Mouse (Mus musculus) hindbrain, embryonic 14.5 days (tissue): Measurements from ENCODE around the gene Sp6. TPM values are rescaled to one million over a fixed set of nuclear protein-coding genes. Genes with fewer than 3 reads are reported as not detected.
A peak's percentile ranks its signal among the peaks of the same experiment; 100 is the strongest.

ENCODE experiments used
- ATAC-seq: fragments of 200-750 bp; cut with Nextera tagmentation; 2 replicates; pipeline ENCODE4 v1.8.0; 2017; ENCODE audit warnings: moderate number of reproducible peaks, mild to moderate bottlenecking, moderate TSS enrichment, moderate library complexity; ENCODE audit not compliant: low FRiP score
- DNase-seq: peaks from one replicate; pipeline ENCODE4 v3.0.0-alpha.2; 2015; ENCODE audit warnings: low spot score
- H3K27ac ChIP-seq: fragments of 300-500 bp; sonication (generic); 2 replicates; pipeline ENCODE4 v1.5.1; 2014; ENCODE audit warnings: mild to moderate bottlenecking, moderate library complexity
- H3K27me3 ChIP-seq: fragments of 300-500 bp; sonication (generic); 2 replicates; pipeline ENCODE4 v1.6.1; 2014; ENCODE audit warnings: mild to moderate bottlenecking, low read length, mixed read lengths; ENCODE audit not compliant: control insufficient read depth, insufficient read depth
- H3K36me3 ChIP-seq: fragments of 300-500 bp; sonication (generic); replicated peaks from 2 replicates; pipeline ENCODE4 v1.6.1; 2014; ENCODE audit not compliant: control insufficient read depth, insufficient read depth
- H3K4me1 ChIP-seq: fragments of 300-500 bp; sonication (generic); replicated peaks from 2 replicates; pipeline ENCODE4 v1.6.1; 2014; ENCODE audit warnings: antibody characterized with exemption, low read length, mixed read lengths; ENCODE audit not compliant: control insufficient read depth, insufficient read depth
- H3K4me2 ChIP-seq: fragments of 300-500 bp; sonication (generic); replicated peaks from 2 replicates; pipeline ENCODE4 v1.6.1; 2014; ENCODE audit warnings: mild to moderate bottlenecking, moderate library complexity
- H3K4me3 ChIP-seq: fragments of 300-500 bp; sonication (generic); replicated peaks from 2 replicates; pipeline ENCODE4 v1.5.1; 2014; ENCODE audit warnings: mild to moderate bottlenecking, low read length
- H3K9ac ChIP-seq: fragments of 300-500 bp; sonication (generic); 2 replicates; pipeline ENCODE4 v1.6.1; 2014
- H3K9me3 ChIP-seq: fragments of 300-500 bp; sonication (generic); 2 replicates; pipeline ENCODE4 v1.6.1; 2016; ENCODE audit warnings: low read length; ENCODE audit not compliant: control insufficient read depth
- WGBS: fragments of 180-500 bp; shearing (Covaris S2); extraction: QIAGEN DNeasy Blood & Tissue Kit; methylation state at CpG from one replicate; pipeline ENCODE4 v1.1.7; 2014; 5-methylcytosine and 5-hydroxymethylcytosine counted together
- microRNA-seq: library from miRNA; unstranded; fragments of <30 nt; microRNA quantifications from one replicate; pipeline ENCODE4, GENCODE M21; 2016
- polyA plus RNA-seq: library from polyadenylated mRNA; unstranded; fragments of >200 nt; fragmentation: Nextera tagmentation; extraction: Ambion mirVana; gene quantifications from 2 replicates; pipeline ENCODE4 v1.2.1, GENCODE M21; 2014

The Sp6 gene
- polyA plus RNA-seq, 1 experiment from 2014 or later = 0.16 TPM

DNA sequence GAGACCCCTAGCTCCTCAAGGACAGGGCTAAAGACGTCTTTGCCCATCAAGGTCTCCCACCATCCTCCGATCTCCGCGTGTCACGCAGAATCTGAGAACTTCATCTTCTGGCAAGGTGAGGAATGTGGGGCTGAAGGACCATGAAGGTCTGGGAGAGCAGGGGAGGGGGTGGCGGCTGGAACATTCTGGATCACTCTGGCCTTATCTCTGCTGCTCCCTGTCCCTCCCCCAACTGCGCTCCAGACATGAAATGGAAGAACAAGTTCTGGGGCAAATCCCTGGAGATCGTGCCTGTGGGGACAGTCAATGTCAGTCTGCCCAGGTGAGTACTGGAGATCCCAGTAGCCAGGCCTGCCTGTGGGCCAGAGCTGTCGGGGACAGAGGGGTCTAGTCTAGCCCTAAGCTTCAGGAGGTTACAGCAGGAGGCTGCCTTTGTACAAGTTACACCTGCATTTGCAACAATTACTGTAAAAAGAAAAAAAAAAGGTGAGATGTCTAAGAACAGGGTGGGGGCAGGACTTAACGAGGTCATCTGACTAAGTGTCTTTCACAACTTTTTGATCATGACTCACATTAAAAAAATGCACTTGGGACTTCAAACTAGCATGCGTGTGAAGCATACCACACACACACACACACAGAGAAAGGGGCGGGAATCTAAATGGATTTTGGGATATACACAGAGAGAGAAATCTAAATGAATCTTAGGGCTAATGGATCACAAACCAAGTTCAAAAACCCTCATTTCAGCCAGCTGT is 52.5 kb downstream of the Sp6 start:
- H3K9me3 ChIP-seq = no peaks in the 10 kb centered on the region
- no peak overlapping the region for H3K9ac ChIP-seq
- no peaks in the 10 kb centered on the region for H3K27me3 ChIP-seq
- DNase-seq = no peak
- 90% methylated on average over 12 of the region's 12 CpGs for WGBS
- no peak overlapping the region for H3K4me2 ChIP-seq
- H3K4me1 ChIP-seq = no peaks in the 10 kb centered on the region
- ATAC-seq = no peak
- H3K4me3 ChIP-seq = no peak overlapping the region
- H3K27ac ChIP-seq = no peak overlapping the region
- peaks cover 42% of the 10 kb centered on the region for H3K36me3 ChIP-seq

DNA sequence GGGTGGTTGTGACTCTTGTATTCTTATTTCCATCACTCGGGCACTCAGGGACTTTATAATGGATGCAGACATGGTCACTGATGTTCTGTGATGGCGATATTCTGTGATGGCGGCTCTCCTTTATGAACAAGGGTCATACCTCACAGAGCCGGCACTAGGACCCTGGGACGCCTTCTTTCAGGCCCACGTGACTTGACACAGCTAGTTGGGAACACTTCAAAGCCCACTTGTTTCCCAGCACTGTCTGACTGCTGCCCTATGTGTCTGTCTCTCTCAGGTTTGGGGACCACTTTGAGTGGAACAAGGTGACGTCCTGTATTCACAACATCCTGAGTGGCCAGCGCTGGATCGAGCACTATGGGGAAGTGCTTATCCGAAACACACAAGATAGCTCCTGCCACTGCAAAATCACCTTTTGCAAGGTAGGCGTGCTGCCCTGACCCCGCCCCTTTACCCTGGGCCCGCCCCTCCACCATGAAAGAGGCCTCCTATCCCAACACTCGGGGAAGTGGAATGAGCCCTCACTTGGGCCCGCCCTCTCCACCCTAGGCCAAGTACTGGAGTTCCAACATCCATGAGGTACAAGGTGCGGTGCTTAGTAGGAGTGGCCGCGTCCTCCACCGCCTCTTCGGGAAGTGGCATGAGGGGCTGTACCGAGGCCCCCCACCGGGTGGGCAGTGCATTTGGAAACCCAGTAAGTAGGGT is 53.6 kb downstream of the Sp6 start:
- Histone ChIP-seq H3K4me1 (no peaks in the 10 kb centered on the region), H3K36me3 (peaks cover 32% of the 10 kb centered on the region), H3K4me2 (no peak overlapping the region), H3K9ac (no peak overlapping the region), H3K4me3 (no peak overlapping the region), H3K9me3 (no peaks in the 10 kb centered on the region), H3K27me3 (no peaks in the 10 kb centered on the region), H3K27ac (no peak overlapping the region)
- ATAC-seq (no peak), DNase-seq (no peak)
- WGBS = 47% methylated on average over 22 of the region's 22 CpGs

- ATAC-seq (no peak), DNase-seq (no peak)
- Histone ChIP-seq H3K36me3 (peaks cover 29% of the 10 kb centered on the region), H3K4me2 (no peak overlapping the region), H3K9ac (no peak overlapping the region), H3K9me3 (no peaks in the 10 kb centered on the region), H3K4me3 (no peak overlapping the region), H3K27ac (no peak overlapping the region), H3K27me3 (no peaks in the 10 kb centered on the region), H3K4me1 (no peaks in the 10 kb centered on the region)
- 50% methylated on average over 1 of the region's 1 CpGs for WGBS
Measured at GRCm38 (mm10) chr11:97069333-97069732, 56.1 kb downstream of the Sp6 start.

DNA sequence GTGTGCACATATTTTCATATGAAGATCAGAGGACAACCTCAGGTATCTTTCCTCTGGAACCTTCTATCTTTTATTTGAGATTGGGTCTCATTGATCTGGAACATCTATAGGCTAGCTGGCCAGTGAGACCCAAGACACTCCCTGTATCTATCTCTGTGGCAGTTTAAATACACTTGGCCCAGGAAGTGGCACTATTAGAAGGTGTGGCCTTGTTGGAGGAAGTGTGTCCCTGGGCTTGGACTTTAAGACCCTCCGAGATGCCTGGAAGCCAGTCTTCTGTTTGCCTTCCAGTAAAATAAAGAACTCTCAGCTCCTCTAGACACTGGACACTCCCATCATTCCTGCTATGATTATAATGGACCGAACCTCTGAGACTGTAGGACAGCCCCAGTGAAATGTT is 56.6 kb downstream of the Sp6 start:
- H3K9me3 ChIP-seq = no peaks in the 10 kb centered on the region
- no peak for DNase-seq
- H3K36me3 ChIP-seq = peaks cover 29% of the 10 kb centered on the region
- H3K4me3 ChIP-seq = no peak overlapping the region
- no peak overlapping the region for H3K4me2 ChIP-seq
- H3K9ac ChIP-seq = no peak overlapping the region
- ATAC-seq = no peak
- no peaks in the 10 kb centered on the region for H3K4me1 ChIP-seq
- H3K27ac ChIP-seq = no peak overlapping the region
- H3K27me3 ChIP-seq = no peaks in the 10 kb centered on the region
- WGBS = 89% methylated on average over 2 of the region's 2 CpGs

GRCm38 (mm10) chr11:97071129-97071528 is 57.9 kb downstream of the Sp6 start:
- no peak for ATAC-seq
- no peaks in the 10 kb centered on the region for H3K9me3 ChIP-seq
- no peak overlapping the region for H3K9ac ChIP-seq
- no peak overlapping the region for H3K4me2 ChIP-seq
- no peaks in the 10 kb centered on the region for H3K4me1 ChIP-seq
- no peak overlapping the region for H3K4me3 ChIP-seq
- H3K27me3 ChIP-seq = no peaks in the 10 kb centered on the region
- no peak for DNase-seq
- peaks cover 26% of the 10 kb centered on the region for H3K36me3 ChIP-seq
- no peak overlapping the region for H3K27ac ChIP-seq
- 84% methylated on average over 1 of the region's 1 CpGs for WGBS

DNA sequence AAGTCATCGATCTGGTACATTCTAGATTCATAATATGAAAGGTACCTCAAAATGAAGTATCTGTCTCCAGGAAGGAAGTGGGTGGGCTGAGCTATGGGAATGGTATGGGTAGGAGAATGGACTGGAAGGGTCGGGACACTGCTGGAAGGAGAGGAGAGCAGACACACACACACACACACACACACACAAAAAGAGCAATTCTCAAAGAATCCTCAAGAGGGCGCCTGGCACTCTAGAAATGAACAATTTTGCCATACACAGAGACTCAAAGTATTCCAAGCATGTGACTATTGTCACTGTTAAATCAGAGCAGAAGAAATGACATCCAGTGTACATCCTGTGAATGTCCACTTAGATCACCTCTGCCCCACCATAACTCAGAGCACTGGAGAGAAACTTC is 59.3 kb downstream of the Sp6 start:
- H3K36me3 ChIP-seq = peaks cover 17% of the 10 kb centered on the region
- 26% methylated on average over 3 of the region's 3 CpGs for WGBS
- ATAC-seq = no peak; the same call in 1 of the 2 replicates

GRCm38 (mm10) chr11:97074235-97074634 is 61.0 kb downstream of the Sp6 start:
- Histone ChIP-seq H3K4me2 (no peak overlapping the region), H3K4me3 (no peak overlapping the region), H3K27ac (no peak overlapping the region), H3K36me3 (peaks cover 3% of the 10 kb centered on the region), H3K9me3 (no peaks in the 10 kb centered on the region), H3K27me3 (no peaks in the 10 kb centered on the region), H3K4me1 (no peaks in the 10 kb centered on the region), H3K9ac (no peak overlapping the region)
- WGBS = 76% methylated on average over 8 of the region's 8 CpGs
- no peak for ATAC-seq
- no peak for DNase-seq

More for the DNA sequence above, 59.3 kb downstream of the Sp6 start:
- H3K9me3 ChIP-seq = no peaks in the 10 kb centered on the region
- no peak overlapping the region for H3K9ac ChIP-seq
- peak; percentile 86 for DNase-seq
- no peak overlapping the region for H3K4me2 ChIP-seq
- H3K4me1 ChIP-seq = no peaks in the 10 kb centered on the region
- no peak overlapping the region for H3K4me3 ChIP-seq
- no peak overlapping the region for H3K27ac ChIP-seq
- no peaks in the 10 kb centered on the region for H3K27me3 ChIP-seq

Small RNA genes lying within 50 kb of the gene (microRNA-seq; reads per million reads assigned to microRNA genes)
- 0.81 reads per million for gene Mir8103

Other genes starting within 250 kb of the Sp6 start
- 37.9 and 42.5 TPM in 2 replicates for gene Snx11, start 235.8 kb upstream of the Sp6 start, polyA plus RNA-seq
- 52.5 and 57.7 TPM in 2 replicates for gene Cbx1, start 224.3 kb upstream of the Sp6 start, polyA plus RNA-seq
- 49.3 and 54.7 TPM in 2 replicates for gene Nfe2l1, start 183.4 kb upstream of the Sp6 start, polyA plus RNA-seq
- gene Copz2, start 163.5 kb upstream of the Sp6 start, polyA plus RNA-seq = 23.1 and 29.7 TPM in 2 replicates
- 74.0 and 77.8 TPM in 2 replicates for gene Cdk5rap3, start 96.9 kb upstream of the Sp6 start, polyA plus RNA-seq
- gene Prr15l, start 85.3 kb upstream of the Sp6 start, polyA plus RNA-seq = 0.16 TPM in 2 replicates
- 27.5 and 28.9 TPM in 2 replicates for gene Pnpo, start 69.4 kb upstream of the Sp6 start, polyA plus RNA-seq
- gene Sp2, start 30.4 kb upstream of the Sp6 start, polyA plus RNA-seq = 14.4 and 14.9 TPM in 2 replicates
- gene Scrn2, start 16.5 kb downstream of the Sp6 start, polyA plus RNA-seq = 11.5 and 12.7 TPM in 2 replicates
- 2.6 and 4.3 TPM in 2 replicates for gene Lrrc46, start 28.0 kb downstream of the Sp6 start, polyA plus RNA-seq
- 60.5 TPM in 2 replicates for gene Mrpl10, start 28.2 kb downstream of the Sp6 start, polyA plus RNA-seq
- gene Osbpl7, start 37.2 kb downstream of the Sp6 start, polyA plus RNA-seq = 6.3 and 7.9 TPM in 2 replicates
- not detected in 2 replicates for gene Tbx21, start 101.9 kb downstream of the Sp6 start, polyA plus RNA-seq
- gene Tbkbp1, start 138.1 kb downstream of the Sp6 start, polyA plus RNA-seq = 9.3 and 10.8 TPM in 2 replicates
- 35.3 and 44.2 TPM in 2 replicates for gene Kpnb1, start 174.5 kb downstream of the Sp6 start, polyA plus RNA-seq